Mouse (Mus musculus) layer of hippocampus, postnatal 14 days (tissue): Measurements from ENCODE around the gene Hspa1l. TPM values are rescaled to one million over a fixed set of nuclear protein-coding genes. Genes with fewer than 3 reads are reported as not detected.

Experiments
- DNase-seq, 2 experiments: peaks; one replicate each; pipeline ENCODE4 v3.0.0; 2021 to 2022; ENCODE audit warnings: low spot score in 2 of 2, mixed read lengths in 1 of 2
- total RNA-seq, 2 experiments: library from RNA; stranded (reverse); gene quantifications; 2 replicates each; pipeline ENCODE4 v1.2.3; 2021

The Hspa1l gene
- total RNA-seq, 2 experiments from 2014 or later = 0.38 to 0.44 TPM

GRCm38 (mm10) chr17:35023221-35023620 lies 50.7 kb downstream of the Hspa1l start:
- no peak for DNase-seq

- no peak for DNase-seq
Measured at GRCm38 (mm10) chr17:35023756-35024155, 51.3 kb downstream of the Hspa1l start.

GRCm38 (mm10) chr17:35024261-35024660 lies 51.8 kb downstream of the Hspa1l start:
- DNase-seq = no peak

- DNase-seq = no peak
Measured at GRCm38 (mm10) chr17:35024691-35025488, 52.4 kb downstream of the Hspa1l start.

GRCm38 (mm10) chr17:35026206-35026605 lies 53.7 kb downstream of the Hspa1l start:
- no peak for DNase-seq

- DNase-seq = peak; percentile 52 to 62
Measured at GRCm38 (mm10) chr17:35027277-35028068, 55.0 kb downstream of the Hspa1l start, which contains the start of gene Sapcd1. Sapcd1 (minus strand) TSS chr17:35028016.

- DNase-seq = no peak
Measured at GRCm38 (mm10) chr17:35028315-35028714, 55.8 kb downstream of the Hspa1l start.

Other genes with a start within 250 kb of the Hspa1l start
- gene C4b, start 228.8 kb upstream of the Hspa1l start, total RNA-seq = 10 to 100 TPM; 11.6 to 14.0 TPM
- not detected for gene Cyp21a1, start 168.1 kb upstream of the Hspa1l start, total RNA-seq
- gene Stk19, start 135.8 kb upstream of the Hspa1l start, total RNA-seq = 10 to 100 TPM; 59.6 to 62.9 TPM
- gene Dxo, start 135.7 kb upstream of the Hspa1l start, total RNA-seq = 10 to 100 TPM; 35.9 to 39.3 TPM
- 10 to 100 TPM; 70.8 to 76.4 TPM for gene Skiv2l, start 122.5 kb upstream of the Hspa1l start, total RNA-seq
- 10 to 100 TPM; 29.6 to 30.9 TPM for gene Nelfe, start 122.3 kb upstream of the Hspa1l start, total RNA-seq
- under 1 TPM in 1 of 2 experiments, not detected in 1; 0.23 TPM for gene Cfb, start 110.2 kb upstream of the Hspa1l start, total RNA-seq
- 1 to 10 TPM; 6.4 to 8.1 TPM for gene Zbtb12, start 93.2 kb upstream of the Hspa1l start, total RNA-seq
- gene Gm20547, start 90.7 kb upstream of the Hspa1l start, total RNA-seq = not detected
- gene C2, start 74.4 kb upstream of the Hspa1l start, total RNA-seq = 1 to 10 TPM; 2.0 to 3.7 TPM
- gene Ehmt2, start 74.2 kb upstream of the Hspa1l start, total RNA-seq = 100 to 1,000 TPM; 168 to 173 TPM
- gene Slc44a4, start 58.2 kb upstream of the Hspa1l start, total RNA-seq = under 1 TPM; 0.18 to 0.38 TPM
- 10 to 100 TPM; 31.9 to 32.9 TPM for gene Neu1, start 41.5 kb upstream of the Hspa1l start, total RNA-seq
- 10 to 100 TPM; 12.5 TPM for gene Hspa1b, start 13.5 kb upstream of the Hspa1l start, total RNA-seq
- gene Gm20481, start 2.8 kb upstream of the Hspa1l start, total RNA-seq = not detected
- gene Hspa1a, start 547 bp upstream of the Hspa1l start, total RNA-seq = 10 to 100 TPM; 12.4 to 13.1 TPM
- gene Lsm2, start 9.2 kb downstream of the Hspa1l start, total RNA-seq = 10 to 100 TPM; 19.4 to 25.0 TPM
- gene Vars, start 28.3 kb downstream of the Hspa1l start, total RNA-seq = 10 to 100 TPM; 52.9 to 55.9 TPM
- gene Vwa7, start 43.9 kb downstream of the Hspa1l start, total RNA-seq = under 1 TPM; 0.14 to 0.21 TPM
- 1 to 10 TPM; 1.8 to 2.6 TPM for gene Sapcd1, start 55.3 kb downstream of the Hspa1l start, total RNA-seq
- 1 to 10 TPM in 1 of 2 experiments, under 1 TPM in 1; 0.79 to 1.9 TPM for gene Msh5, start 74.0 kb downstream of the Hspa1l start, total RNA-seq
- gene Clic1, start 77.3 kb downstream of the Hspa1l start, total RNA-seq = 10 to 100 TPM; 11.7 to 14.8 TPM
- 10 to 100 TPM; 26.4 to 33.1 TPM for gene Ddah2, start 86.3 kb downstream of the Hspa1l start, total RNA-seq
- gene Ly6g6c, start 92.7 kb downstream of the Hspa1l start, total RNA-seq = not detected
- not detected for gene Mpig6b, start 93.5 kb downstream of the Hspa1l start, total RNA-seq
- 1 to 10 TPM; 1.6 to 1.8 TPM for gene Ly6g6e, start 104.2 kb downstream of the Hspa1l start, total RNA-seq
- gene Ly6g6d, start 105.4 kb downstream of the Hspa1l start, total RNA-seq = 1 to 10 TPM; 1.2 to 2.6 TPM
- gene Ly6g6f, start 112.9 kb downstream of the Hspa1l start, total RNA-seq = not detected
- 10 to 100 TPM; 88.8 to 93.0 TPM for gene Abhd16a, start 116.6 kb downstream of the Hspa1l start, total RNA-seq
- not detected for gene Ly6g5c, start 135.6 kb downstream of the Hspa1l start, total RNA-seq
- gene Ly6g5b, start 142.7 kb downstream of the Hspa1l start, total RNA-seq = under 1 TPM; 0.67 to 0.74 TPM
- gene Gpank1, start 148.8 kb downstream of the Hspa1l start, total RNA-seq = 10 to 100 TPM; 10.2 to 13.2 TPM
- 100 to 1,000 TPM; 174 to 179 TPM for gene Csnk2b, start 149.3 kb downstream of the Hspa1l start, total RNA-seq
- 10 to 100 TPM; 20.8 to 26.1 TPM for gene D17H6S53E, start 153.7 kb downstream of the Hspa1l start, total RNA-seq
- gene Apom, start 159.3 kb downstream of the Hspa1l start, total RNA-seq = not detected
- gene Bag6, start 162.5 kb downstream of the Hspa1l start, total RNA-seq = 100 to 1,000 TPM; 289 TPM
- 100 to 1,000 TPM; 305 to 314 TPM for gene Prrc2a, start 192.2 kb downstream of the Hspa1l start, total RNA-seq
- 10 to 100 TPM in 1 of 2 experiments, 1 to 10 TPM in 1; 9.9 to 10.4 TPM for gene Aif1, start 203.4 kb downstream of the Hspa1l start, total RNA-seq
- 10 to 100 TPM in 1 of 2 experiments, 1 to 10 TPM in 1; 8.2 to 12.1 TPM for gene Lst1, start 215.7 kb downstream of the Hspa1l start, total RNA-seq
- 1 to 10 TPM in 1 of 2 experiments, under 1 TPM in 1; 0.55 to 1.0 TPM for gene Ltb, start 221.7 kb downstream of the Hspa1l start, total RNA-seq
- gene Tnf, start 229.3 kb downstream of the Hspa1l start, total RNA-seq = under 1 TPM in 1 of 2 experiments, not detected in 1; 0.31 TPM
- gene Lta, start 232.6 kb downstream of the Hspa1l start, total RNA-seq = 1 to 10 TPM in 1 of 2 experiments, under 1 TPM in 1; 0.62 to 1.1 TPM
- gene Gm16181, start 248.1 kb downstream of the Hspa1l start, total RNA-seq = not detected